Mouse (Mus musculus) bone marrow, adult 2 months (tissue): ENCODE measurements around the gene Nxph3. TPM values are rescaled to one million over a fixed set of nuclear protein-coding genes. Genes with fewer than 3 reads are reported as not detected.

Experiments
- H3K27ac ChIP-seq: fragments of 200-500 bp; 2 replicates; pipeline ENCODE4 v1.5.1; 2012; ENCODE audit warnings: low read depth, mild to moderate bottlenecking, control low read depth, inconsistent platforms, low read length; ENCODE audit not compliant: control insufficient read depth, poor library complexity, insufficient read depth
- H3K4me1 ChIP-seq: fragments of 200-500 bp; 2 replicates; pipeline ENCODE4 v1.6.1; 2011; ENCODE audit warnings: low read length; ENCODE audit not compliant: control insufficient read depth, insufficient read depth
- H3K4me3 ChIP-seq: fragments of 200-500 bp; replicated peaks from 2 replicates; pipeline ENCODE3; 2011; ENCODE audit warnings: mild to moderate bottlenecking, low read depth, low read length, control low read depth; ENCODE audit not compliant: control insufficient read depth
- CTCF ChIP-seq: fragments of 200-500 bp; IDR thresholded peaks from 2 replicates; pipeline ENCODE4 v1.5.1; 2011; ENCODE audit warnings: low read length, control low read depth; ENCODE audit not compliant: control insufficient read depth, insufficient read depth
- POLR2A ChIP-seq: fragments of 200-500 bp; IDR thresholded peaks from 2 replicates; pipeline ENCODE4 v1.6.1; 2011; ENCODE audit warnings: low read depth, mild to moderate bottlenecking, control low read depth, low read length, borderline replicate concordance; ENCODE audit not compliant: control insufficient read depth
- WGBS: fragments of 180-500 bp; shearing (Covaris S2); methylation state at CpG from one replicate; pipeline ENCODE4 v1.1.7; 2018; 5-methylcytosine and 5-hydroxymethylcytosine counted together
- polyA plus RNA-seq: library from polyadenylated mRNA; stranded (reverse); fragments of >200 nt; gene quantifications from 2 replicates; pipeline ENCODE4 v1.2.4, GENCODE M21; 2011; ENCODE audit warnings: low replicate concordance; ENCODE audit not compliant: missing spikeins, insufficient read depth, insufficient read length

Gene Nxph3
- polyA plus RNA-seq, 1 experiment, result not detected

GRCm38 (mm10) chr11:95472942-95473341 lies 41.4 kb downstream of the Nxph3 start:
- TF ChIP-seq CTCF (no peak), POLR2A (no peak)
- no peaks in the 10 kb centered on the region for H3K4me1 ChIP-seq
- 84% methylated on average over 2 of the region's 2 CpGs for WGBS
- H3K4me3 ChIP-seq, result no peak overlapping the region
- H3K27ac ChIP-seq, result no peak overlapping the region

GRCm38 (mm10) chr11:95467731-95468130 lies 46.6 kb downstream of the Nxph3 start:
- Histone ChIP-seq H3K4me3 (no peak overlapping the region), H3K27ac (no peak overlapping the region), H3K4me1 (no peaks in the 10 kb centered on the region)
- TF ChIP-seq CTCF (no peak), POLR2A (no peak)
- WGBS, result 82% methylated on average over 1 of the region's 1 CpGs

GRCm38 (mm10) chr11:95462168-95462567 lies 52.2 kb downstream of the Nxph3 start:
- Histone ChIP-seq H3K27ac (no peak overlapping the region), H3K4me3 (no peak overlapping the region), H3K4me1 (no peaks in the 10 kb centered on the region)
- no peak for TF ChIP-seq CTCF
- TF ChIP-seq POLR2A, result no peak
- WGBS, result 95% methylated on average over 3 of the region's 3 CpGs

GRCm38 (mm10) chr11:95460872-95461271 lies 53.5 kb downstream of the Nxph3 start:
- WGBS, result 76% methylated on average over 2 of the region's 2 CpGs
- TF ChIP-seq POLR2A, result no peak
- no peak for TF ChIP-seq CTCF
- Histone ChIP-seq H3K27ac (no peak overlapping the region), H3K4me3 (no peak overlapping the region), H3K4me1 (no peaks in the 10 kb centered on the region)

Other genes with a start within 250 kb of the Nxph3 start
- gene Kat7, start 204.3 kb downstream of the Nxph3 start, polyA plus RNA-seq, result 26.3 and 39.0 TPM in 2 replicates
- 167 and 178 TPM in 2 replicates for gene Fam117a, start 177.6 kb downstream of the Nxph3 start, polyA plus RNA-seq
- 34.9 and 49.3 TPM in 2 replicates for gene Slc35b1, start 129.9 kb downstream of the Nxph3 start, polyA plus RNA-seq
- 57.9 and 61.3 TPM in 2 replicates for gene Spop, start 100.5 kb downstream of the Nxph3 start, polyA plus RNA-seq
- gene Ngfr, start 73.2 kb upstream of the Nxph3 start, polyA plus RNA-seq, result 1.0 TPM in 1 of 2 replicates, not detected in the other
- gene Phb, start 152.4 kb upstream of the Nxph3 start, polyA plus RNA-seq, result 26.2 and 95.5 TPM in 2 replicates
- 15.3 and 24.5 TPM in 2 replicates for gene Zfp652, start 198.1 kb upstream of the Nxph3 start, polyA plus RNA-seq
- gene B130006D01Rik, start 209.0 kb upstream of the Nxph3 start, polyA plus RNA-seq, result 0.41 TPM in 1 of 2 replicates, not detected in the other